Mouse (Mus musculus) yolk sac, embryonic 10.5 days (tissue): ENCODE measurements around the gene Hist1h2ah.
A peak's percentile ranks its signal among the peaks of the same experiment; 100 is the strongest.

Experiments used
- DNase-seq: peaks from one replicate; pipeline ENCODE4 v3.0.0-alpha.2; 2017; ENCODE audit warnings: low spot score

The Hist1h2ah gene

DNA sequence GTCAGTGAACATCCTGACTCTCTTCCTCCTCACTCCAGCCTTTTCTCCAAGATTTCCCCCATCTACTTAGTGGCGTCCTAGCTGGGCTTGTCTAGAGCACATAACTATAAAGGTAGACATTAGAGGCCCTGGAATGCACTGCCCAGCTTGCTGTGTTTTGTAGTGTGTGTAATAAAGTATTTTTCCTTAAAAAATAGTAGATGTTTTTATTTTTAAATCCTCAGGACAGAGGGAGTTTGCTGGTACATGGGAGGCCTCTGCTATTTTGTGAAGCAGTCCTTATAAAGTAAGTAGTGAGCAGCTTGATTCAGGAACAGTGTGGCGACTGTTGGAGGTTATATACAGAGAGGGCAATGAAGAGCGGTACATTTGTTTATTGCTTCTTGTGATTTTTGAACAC is 26.7 kb downstream of the Hist1h2ah start:
- DNase-seq: no peak

DNA sequence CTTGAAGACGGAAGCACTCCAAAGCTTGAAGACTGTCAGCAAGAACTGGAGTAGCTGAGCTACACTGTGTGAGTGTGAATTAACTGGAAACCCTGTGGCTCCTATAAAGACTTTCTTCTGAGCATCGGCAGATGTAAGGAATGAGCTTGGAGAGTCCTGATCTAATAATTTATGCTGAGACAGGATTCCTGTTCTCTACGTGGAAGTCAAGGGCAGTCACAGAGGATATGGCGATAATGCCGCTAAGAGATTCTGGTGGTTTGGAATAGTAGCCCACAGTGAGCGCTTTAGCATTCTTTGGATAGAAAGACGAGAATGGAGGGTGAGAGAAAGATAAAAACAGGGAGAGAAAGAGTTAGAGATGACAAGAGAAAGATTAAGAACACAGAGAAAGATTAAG is 27.5 kb downstream of the Hist1h2ah start:
- DNase-seq: no peak

DNA sequence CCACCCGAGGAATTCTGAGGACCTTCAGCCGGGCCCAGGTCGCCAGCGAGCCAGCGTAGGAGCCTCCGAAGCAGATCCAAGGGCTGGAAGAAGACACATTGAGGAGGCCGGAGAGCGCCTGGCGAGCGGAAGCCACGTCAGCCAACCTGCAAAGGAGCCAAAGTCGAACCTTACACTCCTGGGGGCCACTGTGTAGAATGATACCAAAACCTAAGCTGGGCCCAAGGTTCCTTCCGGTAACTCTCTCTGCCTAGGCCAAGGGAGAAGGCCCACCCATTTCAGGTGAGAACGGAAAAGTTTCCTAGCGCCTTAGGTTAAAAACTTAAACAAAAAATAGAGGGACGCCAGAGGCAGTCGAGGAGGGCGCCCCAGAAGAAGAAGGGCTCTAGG is 28.3 kb downstream of the Hist1h2ah start:
- DNase-seq: no peak

DNA sequence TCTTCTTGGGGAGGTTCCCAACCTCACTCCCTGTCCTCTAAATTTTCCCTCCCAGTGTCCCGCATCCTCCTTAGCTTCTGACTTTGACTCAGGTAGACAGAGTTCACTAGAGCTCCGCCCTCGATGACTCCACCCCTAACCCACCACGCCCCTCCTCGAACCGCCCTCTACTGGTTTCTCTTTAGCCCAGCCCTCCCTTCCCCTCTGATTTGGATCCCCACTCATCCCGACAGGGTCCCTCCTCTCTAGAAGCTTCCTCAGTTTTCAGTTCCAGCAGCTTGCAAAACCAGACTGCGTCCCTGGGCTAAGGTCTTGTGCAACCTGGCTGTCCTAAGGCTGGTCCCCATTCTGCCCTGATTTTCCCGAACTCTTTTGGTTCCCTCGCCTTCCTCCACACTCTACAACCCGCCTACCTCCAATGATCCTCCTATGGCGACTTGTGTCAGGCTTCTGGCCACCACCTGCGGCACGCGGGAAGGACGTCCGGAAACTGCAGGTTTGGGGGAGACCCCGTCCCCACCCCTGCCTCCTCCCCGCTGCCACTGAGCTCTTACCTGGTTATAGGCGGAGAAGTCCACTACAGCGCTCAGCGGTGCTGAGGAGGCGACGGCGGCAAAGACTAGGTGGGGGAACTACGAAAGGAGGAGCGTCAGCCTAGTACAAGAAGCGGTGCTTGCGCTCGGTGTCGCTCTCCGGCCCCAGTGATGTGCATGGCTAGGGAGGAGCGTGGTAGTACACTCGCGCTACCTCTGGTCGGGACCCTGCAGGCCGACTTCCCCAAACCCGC is 28.8 kb downstream of the Hist1h2ah start:
- DNase-seq: peak; percentile 93

DNA sequence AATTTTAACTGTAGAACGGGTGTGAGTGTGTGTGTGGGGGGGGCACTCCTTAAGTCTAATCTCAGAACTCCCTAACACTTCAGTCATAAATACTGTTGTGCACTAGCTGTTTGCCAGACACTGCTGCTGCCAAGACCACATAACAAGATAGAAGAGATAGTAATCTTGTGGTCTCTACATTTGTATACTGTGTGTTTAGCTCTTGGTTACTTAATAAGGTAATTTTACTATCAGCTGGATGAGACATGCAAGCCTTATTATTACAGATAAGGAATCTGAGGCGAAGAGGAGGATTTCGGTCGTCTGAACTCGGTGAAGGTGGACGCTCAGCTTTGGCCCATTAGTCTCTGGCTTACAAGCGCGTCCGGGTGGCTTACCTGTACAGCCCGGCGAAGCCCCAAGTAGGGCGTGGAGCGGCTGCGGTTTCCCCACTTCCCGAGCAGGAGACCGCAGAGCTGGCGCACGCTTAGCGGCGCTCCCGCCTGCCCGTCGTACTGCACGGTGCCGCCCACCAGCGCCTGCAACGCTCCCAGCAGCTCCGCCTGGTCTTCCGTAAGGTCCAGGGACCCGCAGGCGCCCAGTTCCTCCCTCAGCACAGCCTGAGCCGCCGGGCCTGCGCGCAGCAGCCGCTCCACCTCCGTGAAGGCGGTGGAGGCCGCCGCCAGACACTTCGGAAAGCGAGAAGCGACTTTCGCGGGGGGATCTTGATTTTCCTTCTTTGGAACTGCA is 29.6 kb downstream of the Hist1h2ah start:
- DNase-seq: peak; percentile 88

DNA sequence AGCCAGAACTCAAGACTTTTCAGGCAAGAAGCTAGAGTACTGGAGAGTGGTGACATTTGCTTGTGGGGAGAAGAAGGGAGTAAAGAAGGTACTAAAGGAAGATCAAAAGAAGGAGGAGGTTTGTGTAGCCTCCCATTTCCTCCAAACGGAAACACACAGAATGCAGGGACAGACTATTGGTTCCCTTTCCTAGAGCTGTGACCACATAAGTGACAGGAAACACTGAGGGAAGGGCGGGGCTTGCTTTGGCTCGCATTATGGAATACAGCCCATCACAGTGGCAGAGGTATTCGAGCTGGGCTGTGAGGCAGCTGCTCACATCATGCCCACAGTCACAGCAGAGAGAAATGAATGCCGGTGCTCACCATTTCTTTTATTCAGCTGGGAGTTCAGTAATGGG is 33.5 kb downstream of the Hist1h2ah start:
- DNase-seq: no peak

DNA sequence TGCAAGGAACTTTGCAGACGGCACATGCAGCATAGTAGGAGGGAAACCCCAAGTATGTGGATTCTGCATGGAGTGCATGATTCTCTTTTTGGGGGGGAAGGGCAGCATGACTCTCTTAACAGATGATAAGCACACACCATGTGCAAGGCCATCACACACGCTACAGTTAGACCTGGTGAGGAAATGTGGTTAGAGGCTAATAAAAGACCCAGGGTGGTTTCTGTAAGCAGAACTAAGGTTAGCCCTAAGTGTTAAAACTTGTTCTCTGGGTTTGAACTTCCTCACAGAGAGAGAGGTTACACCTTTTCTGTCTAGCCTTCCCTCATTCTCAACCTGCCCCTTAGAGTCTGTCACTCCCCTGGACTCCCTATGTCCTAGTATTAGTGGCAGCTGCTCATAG is 34.0 kb downstream of the Hist1h2ah start:
- DNase-seq: no peak

DNA sequence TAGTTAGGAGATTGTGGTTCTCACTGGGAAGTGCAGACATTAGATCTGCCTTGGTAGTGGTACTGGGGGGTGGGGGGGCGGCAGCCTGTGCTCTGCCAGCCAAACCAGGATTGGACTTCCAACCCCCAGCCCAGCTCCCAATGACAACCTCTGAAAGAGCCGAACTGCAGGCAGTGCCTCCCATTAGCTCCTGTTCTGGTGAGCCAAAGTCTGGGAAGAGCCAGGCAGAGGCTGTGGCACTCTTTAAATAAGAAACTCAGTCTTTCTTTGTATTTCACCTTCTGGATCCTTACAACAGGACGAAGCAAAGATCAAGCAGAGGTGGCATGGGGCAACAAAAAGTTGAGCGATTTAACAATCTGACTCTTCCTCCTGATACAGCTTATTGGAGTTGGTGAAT is 36.2 kb downstream of the Hist1h2ah start:
- DNase-seq: no peak

DNA sequence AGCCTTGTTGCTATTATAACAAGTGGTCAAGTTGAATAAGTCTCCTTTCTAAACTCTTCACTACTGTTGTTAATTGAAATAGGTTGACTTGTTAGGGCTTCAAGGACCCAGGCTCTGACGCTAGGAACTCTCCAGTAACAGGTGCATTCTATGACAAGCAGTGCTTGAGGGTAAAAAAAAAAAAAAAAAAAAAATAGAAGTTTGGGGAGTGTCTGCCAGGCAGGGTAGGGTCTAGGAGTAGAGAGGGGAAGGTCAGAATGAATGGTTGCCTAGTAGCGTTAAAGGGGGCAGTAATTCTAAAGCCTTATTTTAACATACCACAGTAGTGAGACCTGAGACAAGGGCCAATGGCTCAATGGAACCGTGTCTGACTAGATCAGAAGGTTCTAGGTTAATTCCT is 37.0 kb downstream of the Hist1h2ah start:
- no peak for DNase-seq

DNA sequence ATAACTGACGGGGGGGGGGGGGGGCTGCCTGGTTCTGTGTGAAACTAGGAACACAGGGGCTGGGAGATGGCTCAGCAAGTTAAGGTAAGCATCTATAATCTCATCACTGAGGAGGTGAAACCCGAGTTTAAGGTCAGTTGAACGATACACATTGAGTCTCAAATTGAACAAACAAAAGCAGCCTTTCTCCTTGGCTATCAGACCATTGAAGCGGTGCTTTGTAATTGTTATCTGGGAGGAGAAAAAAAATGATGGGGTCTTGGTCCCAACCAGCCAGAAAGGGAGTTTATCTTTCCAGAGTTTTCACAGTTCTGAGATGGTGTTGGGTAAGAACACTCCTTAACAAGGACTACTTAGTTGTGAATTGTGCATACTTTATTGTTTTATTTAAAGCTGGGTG is 37.5 kb downstream of the Hist1h2ah start:
- no peak for DNase-seq

DNA sequence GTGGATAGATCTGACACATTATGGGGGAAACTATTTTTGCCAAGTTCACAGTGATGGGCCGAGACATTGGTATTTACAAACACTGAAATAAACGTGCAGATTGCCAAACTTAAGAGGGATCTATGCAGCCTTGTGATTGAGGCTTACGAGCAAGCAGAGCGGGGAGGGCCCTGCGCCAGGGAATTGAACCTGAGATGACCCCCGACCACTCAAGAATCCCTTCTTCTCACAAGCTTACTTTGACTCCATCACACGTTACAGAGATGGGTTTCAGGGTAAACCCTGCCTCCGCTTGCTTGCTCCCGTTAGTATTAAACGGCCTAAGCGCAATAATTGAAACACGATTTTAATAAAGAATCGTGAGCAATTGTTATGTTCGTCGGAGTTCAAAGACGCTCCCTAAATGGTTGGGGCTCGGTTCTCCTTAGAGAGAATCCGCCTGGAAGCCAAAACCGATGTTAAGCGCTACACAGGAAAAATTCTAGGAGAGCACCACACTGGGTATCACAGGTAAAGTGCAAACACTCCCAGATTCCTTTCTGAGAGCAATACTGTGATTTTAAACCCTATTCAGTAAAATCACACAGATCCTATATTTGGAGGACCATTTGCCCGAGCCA is 38.1 kb downstream of the Hist1h2ah start:
- no peak for DNase-seq

DNA sequence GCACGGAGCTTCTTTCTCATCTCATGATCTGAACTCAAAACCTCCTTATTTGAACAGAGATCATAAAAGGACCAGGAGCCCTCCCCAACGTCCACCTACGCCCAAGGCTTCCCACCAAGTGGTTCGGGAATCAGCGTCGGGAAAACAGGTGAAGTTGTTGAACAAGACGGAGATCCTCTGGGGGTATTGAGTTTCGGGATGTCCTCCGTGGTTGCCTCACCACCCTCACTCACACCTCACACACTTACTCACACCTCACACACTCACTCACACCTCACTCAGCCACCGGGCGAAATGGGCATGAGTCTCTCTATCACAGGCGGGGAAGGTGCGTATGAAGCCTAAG is 38.6 kb downstream of the Hist1h2ah start:
- DNase-seq: no peak

DNA sequence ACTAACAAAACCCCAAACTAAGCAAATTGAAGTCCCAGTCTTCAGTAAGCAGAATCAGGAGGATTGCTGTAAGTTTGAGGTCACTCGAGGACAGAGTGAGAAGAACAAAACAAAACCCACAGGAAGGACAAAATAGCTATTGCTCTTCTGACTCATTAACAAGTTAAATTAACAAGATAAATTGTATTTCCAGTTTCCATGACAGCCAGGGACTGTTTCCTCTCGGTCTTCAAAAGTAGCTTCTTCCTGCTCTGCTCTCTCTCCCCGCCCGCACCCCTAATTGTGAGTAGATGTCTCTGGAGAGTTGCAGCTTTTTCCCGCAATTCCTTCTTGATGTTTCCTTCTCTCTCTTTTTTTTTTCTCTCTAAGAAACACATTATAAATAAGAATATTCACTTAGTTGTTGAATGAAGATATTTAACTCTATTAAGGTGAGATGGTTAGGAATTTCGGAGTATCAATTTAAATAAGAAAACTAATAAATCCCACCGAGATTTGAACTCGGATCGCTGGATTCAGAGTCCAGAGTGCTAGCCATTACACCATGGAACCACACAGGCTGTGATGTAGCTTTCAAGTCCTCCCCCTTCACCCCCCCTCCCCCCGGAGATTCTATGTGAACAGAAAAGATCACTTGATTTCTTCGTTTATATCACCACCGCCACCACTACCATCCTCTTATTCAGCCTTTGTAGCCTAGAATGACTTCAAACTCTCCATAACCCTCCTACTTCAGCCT is 39.1 kb downstream of the Hist1h2ah start:
- peak; percentile 79 for DNase-seq

DNA sequence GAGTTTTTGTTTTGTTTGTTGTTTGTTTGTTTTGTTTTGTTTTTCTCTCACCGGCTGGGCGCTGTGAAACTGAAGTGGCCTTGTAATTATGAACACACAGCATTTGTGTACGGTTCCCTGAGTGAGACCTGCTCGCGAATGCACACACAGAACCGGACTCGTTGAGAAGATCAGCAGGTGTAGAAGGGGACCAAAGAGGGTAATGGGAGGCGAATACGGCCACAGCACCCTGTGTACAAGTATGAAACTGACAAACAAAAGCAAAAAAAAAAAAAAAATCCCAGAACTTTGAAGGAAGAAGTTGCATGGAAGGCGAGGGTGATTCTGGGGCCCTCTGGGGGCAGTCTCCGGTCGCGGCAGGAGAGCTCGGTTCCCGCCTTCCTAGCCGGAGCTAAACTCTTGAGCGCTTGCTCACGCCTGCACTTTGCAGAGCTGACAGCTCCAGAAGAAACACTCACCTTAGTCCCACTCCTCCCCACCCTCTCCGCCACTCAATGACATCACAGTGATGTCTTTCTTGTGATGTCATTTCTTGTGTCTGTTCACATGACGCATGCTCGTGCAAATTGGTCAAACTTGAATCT is 39.9 kb downstream of the Hist1h2ah start:
- DNase-seq: peak; percentile 77

DNA sequence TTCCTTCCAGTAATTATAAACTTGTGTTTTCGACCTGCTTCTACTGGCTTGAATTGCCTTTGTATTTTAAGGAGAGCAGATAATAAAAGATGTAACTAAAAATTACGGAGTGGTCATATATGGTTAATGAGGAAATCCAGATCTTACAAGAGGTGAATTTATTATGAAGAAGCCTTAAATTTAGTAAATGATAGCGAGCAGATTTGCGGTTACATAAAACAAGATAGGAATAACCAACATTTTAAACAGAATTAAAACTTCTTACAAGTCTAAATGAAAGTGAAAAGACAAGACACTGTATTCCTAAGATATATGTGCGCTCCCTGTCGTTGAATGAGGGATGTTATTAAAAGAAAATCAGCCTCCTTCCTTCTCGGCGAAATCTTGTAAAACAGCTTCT is 40.5 kb downstream of the Hist1h2ah start:
- no peak for DNase-seq

DNA sequence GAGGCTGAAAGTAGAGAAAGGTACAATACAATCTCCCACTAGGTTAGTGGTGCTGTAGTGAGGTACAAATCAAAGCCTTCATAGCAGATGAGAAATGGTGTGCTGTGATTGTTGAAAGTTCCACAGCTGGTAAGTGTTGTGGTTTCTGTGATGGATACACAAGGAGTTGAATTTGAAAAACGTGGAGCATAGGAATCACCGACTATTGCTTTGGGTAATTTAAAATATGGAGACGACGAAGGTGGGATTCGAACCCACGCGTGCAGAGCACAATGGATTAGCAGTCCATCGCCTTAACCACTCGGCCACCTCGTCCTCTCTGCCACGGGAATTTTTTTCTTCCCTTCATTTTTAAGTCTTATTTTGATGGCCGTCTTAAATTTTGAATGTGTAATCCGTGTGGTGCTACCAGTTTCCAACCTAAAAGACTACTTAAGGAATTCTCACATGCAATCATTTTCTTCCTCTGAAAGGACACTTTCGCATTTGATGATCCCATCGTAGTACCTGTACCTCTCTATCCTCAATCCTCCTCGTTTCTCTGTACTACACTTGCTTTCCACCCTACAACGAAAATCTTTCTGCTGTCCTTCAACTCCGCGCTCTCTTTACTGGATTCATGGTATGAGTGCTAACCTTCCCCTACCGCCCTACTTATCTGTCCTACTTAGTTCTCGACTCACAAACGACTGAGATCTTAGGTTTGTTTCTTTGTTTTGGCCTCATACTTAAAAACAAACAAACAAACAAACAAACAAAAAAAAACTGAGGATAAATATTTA is 41.2 kb downstream of the Hist1h2ah start:
- DNase-seq: peak; percentile 88

DNA sequence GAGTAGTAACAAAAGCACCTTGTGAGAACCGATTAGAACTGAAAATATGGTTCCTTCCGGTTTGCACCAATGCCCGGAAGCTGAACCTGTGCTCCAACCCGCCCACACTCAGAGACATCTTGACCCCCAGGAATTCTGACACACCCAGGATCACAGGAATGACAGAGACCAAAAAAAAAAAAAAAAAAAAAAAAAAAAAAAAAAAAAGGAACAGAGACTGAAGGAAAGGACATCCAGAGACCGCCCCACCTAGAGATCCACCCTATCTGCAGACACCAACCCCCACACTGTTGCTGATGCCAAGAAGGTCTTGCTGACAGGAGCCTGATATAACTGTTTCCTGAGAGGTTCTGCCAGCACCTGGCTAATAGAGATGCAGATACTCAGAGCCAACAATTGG is 42.8 kb downstream of the Hist1h2ah start:
- DNase-seq: no peak
